Mouse (Mus musculus): ENCODE results near the gene Kank1.
"Not testable (repeated sequence)": the region's sequence is repeated elsewhere in the genome, so short reads cannot be mapped to it uniquely, and the experiment has no call there.

Gene Kank1

DNA sequence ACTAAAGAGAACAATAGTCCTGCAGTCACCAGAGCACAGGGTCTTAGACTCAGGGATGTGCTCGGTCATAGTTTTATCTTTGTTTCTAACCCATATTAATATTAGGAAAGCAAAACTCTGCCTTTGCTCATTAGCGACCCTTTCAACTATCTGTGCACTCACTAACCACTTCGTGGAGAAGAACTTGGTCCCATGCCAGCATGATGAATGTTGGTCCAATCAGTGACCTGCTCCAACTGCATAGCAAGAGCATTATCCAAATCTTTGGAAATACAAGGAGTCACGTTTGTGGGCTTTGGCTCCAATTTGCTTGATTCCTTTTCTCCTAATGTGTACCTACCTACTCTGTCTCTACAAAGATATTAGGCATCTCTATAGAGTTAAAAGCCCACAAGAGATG, 204.0 kb downstream of the Kank1 start:
- no peak for DNase-seq (ENCODE audit: low spot score)

DNA sequence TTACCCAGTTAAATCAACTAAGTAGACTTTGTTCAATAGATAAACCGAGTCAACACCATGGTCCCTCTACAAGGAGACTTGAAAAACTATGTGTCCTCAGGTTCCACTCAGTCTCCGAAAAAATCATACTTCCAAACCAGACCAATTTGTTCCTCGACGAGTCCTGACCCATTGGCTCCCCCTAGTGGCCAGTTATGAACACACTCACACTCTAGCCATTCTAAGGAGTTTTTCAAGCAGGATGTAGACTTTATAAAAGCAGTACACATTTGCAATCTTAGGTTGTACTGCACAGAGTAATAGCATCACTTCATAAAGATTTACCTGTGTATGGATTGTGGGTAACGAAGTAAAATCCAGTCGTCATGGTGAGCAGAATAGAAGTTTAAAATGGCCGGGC, 208.3 kb downstream of the Kank1 start:
- peak; percentile 44 for DNase-seq (ENCODE audit: low spot score)

DNA sequence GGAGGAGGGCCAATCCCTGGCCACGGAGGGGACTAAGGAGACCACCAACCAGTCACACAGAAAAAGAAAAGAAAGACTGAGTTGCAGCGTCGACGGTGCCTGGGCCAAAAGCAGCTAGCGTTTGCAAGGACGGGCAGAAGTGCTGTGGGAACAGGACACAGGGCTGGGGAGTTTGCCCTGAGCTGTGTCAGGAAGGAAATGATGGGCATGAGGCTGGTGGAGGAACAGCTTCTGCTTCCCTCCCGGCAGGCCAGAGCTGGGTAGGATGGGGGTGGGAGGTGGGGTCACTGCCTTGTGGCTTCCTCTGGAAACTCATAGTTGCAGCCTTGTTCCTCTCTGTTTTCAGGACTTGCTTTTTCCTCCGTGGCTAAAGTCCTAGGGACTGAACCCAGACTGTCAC, 209.1 kb downstream of the Kank1 start:
- DNase-seq (ENCODE audit: low spot score), result no peak

DNA sequence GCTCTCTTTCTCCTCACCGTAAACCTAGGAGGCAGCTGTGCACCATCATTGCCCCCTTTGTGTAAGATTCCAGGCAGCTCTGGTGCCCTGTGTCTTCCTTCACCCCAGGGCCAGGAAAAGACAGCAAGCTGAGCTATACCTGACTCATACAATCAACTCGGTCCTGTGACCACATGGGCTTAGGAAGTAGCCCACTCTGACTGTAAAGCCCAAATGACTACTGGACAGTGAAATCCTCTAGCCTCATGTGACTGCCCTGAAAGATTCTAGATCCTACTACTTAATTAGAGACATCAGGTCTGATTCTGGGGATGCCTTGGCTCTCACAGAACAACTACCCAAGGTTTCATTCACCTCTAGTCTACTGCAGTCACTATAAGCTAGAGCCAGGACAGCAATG, 209.9 kb downstream of the Kank1 start:
- no peak for DNase-seq (ENCODE audit: low spot score)

DNA sequence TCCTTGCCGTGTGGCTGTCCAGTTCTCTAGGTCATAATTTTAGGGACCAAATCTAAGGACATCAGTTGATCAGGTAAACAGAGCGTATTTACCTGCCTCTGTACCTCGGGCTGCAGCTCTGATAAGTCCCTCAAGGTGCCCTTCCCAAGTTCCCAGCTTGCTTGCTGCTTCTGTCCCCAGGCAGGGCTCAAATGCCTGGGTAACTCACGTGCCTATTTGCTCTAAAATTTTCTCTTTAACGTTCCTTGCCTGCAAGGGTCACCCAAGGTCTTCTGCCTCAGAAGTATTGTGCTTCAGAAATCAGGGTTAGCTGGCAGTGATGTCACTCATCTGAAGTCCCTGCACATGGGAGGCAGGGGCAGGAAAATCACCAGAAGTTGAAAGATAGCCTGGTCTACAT, 210.6 kb downstream of the Kank1 start:
- DNase-seq (ENCODE audit: low spot score), result no peak

DNA sequence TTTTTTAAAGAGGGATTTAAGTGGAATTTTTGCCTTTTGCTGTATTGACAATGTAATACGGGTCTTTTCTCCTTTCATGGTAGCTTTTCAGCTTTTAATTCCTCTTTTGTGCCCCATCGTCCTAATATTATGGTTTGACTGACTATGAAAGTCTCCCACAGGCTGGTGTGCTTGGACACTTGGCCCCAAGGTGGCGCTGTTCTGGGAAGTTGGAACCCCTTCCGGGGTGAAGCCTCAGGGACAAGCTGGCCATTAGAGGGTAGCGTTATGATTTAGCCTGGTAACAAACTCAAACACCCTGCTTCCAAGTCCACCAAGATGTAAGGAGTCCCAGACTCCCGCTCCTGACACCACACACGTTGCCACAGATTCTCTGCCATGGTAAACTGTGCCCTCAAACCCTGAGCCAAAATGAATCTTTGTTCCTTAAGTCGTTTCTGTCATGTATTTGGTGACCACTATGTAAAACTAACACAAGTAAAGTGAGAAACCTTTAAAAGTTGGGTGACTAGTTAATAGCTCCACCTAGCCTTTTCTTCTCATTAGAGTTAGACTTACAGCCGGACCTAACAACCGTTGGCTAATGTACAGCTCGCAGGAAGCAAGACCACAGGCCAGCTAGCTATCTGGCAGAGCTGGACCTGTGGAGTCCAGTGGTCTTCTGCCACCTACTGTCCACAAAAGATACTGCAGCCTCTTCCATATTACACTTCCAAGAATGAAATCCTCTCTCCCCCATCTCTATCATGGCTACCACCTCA, 214.3 kb downstream of the Kank1 start:
- DNase-seq (ENCODE audit: low spot score), result peak; percentile 48

DNA sequence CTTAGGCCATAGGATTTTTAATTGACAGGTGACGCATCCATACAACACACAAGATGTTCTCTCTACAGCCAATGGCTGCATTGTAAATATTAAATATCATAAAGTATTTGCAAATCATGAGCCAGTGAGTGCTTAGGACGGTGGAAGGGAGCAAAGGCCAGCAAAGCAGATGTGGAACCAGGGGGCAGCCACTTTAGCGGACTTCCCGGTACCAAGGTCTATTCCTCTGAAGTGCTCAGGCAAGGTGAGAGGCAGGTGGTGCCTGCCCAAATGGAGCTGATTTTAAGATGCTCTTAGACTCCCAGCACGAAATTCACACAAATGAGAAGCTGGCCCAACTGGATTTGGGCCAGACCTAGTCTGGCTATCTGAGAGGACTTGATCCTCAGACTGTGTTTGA, 216.4 kb downstream of the Kank1 start:
- DNase-seq (ENCODE audit: low spot score), result no peak

DNA sequence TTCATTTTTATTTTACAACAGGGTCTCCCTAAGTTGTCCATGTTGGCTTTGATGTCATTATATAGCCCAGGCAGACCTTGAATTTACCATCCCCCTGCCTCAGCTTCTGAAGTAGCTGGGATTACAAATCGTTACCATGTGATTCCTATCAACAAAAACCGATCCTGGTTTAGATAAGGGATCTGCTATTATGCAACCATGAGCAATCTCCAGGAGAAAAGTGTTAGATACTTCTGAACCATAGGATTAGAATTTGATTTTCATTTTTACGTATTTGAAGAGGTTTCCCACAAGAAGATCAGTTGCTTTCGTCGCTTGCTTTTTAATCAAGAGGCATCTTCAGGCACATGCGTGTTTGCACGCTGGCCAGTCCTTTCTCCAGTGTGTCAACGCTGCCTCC, 224.0 kb downstream of the Kank1 start:
- DNase-seq (ENCODE audit: low spot score), result no peak

DNA sequence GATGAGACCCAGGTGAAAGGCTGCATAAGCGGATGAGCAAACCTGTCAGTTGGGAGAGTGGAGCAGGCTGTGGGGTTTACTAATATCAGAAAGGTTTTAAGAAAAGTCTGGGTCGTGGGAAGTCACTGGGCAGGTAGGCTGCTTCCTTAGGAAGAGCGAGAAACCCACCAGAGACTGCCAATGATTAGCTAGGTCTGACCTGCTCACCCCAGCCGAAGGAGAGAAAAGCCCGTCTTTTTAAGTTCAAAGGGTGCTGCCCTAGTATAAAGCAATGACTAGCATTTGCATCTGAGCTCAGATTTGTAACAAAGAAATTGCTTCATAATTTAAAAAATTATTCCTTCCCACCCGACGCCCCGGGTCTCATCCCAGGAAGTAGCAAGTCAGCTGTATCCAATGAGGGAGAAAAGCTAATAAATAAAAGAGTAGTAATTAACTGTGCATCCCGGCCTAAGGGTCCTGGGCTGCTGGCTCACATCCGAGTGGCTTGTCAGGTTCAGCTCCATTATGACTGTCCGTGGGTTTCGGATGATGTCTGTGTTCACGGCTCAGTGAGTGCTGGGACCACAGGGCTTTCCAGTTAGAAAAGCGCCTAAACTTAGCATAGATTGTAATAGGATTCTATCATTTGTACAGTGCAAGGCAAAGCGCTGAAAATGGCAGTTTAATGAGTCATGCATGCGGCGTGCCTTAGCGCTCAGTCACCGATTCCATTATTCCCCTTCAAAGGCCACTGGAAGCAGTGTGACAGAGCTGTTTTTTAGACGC, 225.0 kb downstream of the Kank1 start:
- no peak for DNase-seq (ENCODE audit: low spot score)

DNA sequence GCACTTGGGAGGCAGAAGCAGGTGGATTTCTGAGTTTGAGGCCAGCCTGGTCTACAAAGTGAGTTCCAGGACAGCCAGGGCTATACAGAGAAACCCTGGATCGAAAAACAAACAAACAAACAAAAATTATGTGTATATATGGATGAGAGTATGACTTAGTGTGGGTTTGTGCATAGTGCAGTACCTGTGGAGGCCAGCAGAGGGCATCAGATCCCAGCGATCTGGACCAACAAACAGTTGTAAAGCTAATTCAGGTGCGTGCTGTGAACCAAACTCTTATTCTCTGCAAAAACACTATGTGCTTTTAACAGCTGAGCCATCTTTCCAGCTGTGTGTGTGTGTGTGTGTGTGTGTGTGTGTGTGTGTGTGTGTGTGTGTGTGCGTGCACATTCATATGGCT, 239.0 kb downstream of the Kank1 start:
- not testable (repeated sequence) for DNase-seq (ENCODE audit: low spot score)

DNA sequence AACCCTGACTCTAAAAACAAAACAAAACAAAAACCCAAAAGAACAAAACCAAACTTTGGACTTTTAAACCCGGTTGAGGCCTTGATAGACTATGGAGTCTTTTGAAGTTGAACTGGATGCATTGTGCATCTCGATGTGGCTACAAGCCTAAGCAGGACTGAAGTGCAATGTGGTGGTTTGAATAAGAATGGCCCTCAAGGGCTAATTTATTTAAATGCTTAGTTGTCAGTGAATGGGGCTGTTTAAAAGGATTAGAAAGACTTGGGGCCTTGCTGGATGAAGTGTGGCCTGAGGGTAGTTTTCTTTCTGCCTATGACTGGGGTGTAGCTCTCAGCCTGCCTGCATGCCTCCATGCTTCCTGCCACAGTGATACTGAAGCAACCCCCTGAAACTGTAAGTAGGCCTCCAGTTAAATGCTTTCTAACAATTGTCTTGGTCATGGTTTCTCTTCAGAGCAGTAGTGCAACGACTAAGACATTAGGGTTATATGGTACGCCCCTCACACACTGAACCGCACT, 242.4 kb downstream of the Kank1 start:
- no peak for DNase-seq (ENCODE audit: low spot score)

DNA sequence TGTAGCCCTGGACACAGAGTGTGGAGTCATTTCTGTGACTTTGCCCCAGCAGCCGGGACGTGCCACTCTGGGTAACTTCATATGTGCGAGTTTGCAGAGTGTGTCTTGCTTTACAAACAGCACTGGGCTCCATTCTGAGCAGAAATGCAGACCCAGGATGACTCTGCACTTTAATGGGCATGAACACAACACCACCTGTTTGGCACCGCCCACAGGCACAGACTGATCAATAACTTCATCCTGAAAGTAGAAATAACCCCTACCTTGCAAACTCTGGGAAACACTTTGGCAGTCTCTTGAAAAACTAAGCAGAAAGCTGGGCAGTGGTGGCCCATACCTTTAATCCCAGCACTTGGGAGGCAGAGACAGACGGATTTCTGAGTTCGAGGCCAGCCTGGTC, 244.0 kb downstream of the Kank1 start:
- DNase-seq (ENCODE audit: low spot score), result no peak
